Mouse (Mus musculus) adrenal gland, postnatal 25 days (tissue): ENCODE results near the gene Rtca. TPM values are rescaled to one million over a fixed set of nuclear protein-coding genes. Genes with fewer than 3 reads are reported as not detected.

Source experiments
- DNase-seq: peaks from one replicate; pipeline ENCODE4 v3.0.0; 2021; ENCODE audit warnings: mixed read lengths
- total RNA-seq: library from RNA; stranded (reverse); gene quantifications from 2 replicates; pipeline ENCODE4 v1.2.3, GENCODE M21; 2021

Rtca gene
- total RNA-seq, 1 experiment from 2014 or later: 29.5 TPM

GRCm38 (mm10) chr3:116476686-116477298 lies 31.2 kb downstream of the Rtca start:
- no peak for DNase-seq

- DNase-seq: peak; percentile 29
Observed at GRCm38 (mm10) chr3:116474602-116475001, 33.4 kb downstream of the Rtca start.

- no peak for DNase-seq
Observed at GRCm38 (mm10) chr3:116465709-116466108, 42.3 kb downstream of the Rtca start.

GRCm38 (mm10) chr3:116464318-116464717 lies 43.7 kb downstream of the Rtca start:
- no peak for DNase-seq

- no peak for DNase-seq
Observed at GRCm38 (mm10) chr3:116461053-116461452, 47.0 kb downstream of the Rtca start.

- no peak for DNase-seq
Observed at GRCm38 (mm10) chr3:116454529-116454928, 53.5 kb downstream of the Rtca start.

GRCm38 (mm10) chr3:116450741-116451140 lies 57.3 kb downstream of the Rtca start:
- no peak for DNase-seq

- DNase-seq: no peak
Observed at GRCm38 (mm10) chr3:116444327-116444726, 63.7 kb downstream of the Rtca start.

- DNase-seq: no peak
Observed at GRCm38 (mm10) chr3:116442788-116443187, 65.2 kb downstream of the Rtca start.

GRCm38 (mm10) chr3:116441518-116442205 lies 66.3 kb downstream of the Rtca start:
- DNase-seq: no peak

- DNase-seq: no peak
Observed at GRCm38 (mm10) chr3:116440066-116440997, 67.7 kb downstream of the Rtca start.

Other genes starting within 250 kb of the Rtca start
- gene Cdc14a, start 84.2 kb downstream of the Rtca start, total RNA-seq: 14.3 and 18.3 TPM in 2 replicates
- 71.6 and 76.0 TPM in 2 replicates for gene Dbt, start 4.9 kb upstream of the Rtca start, total RNA-seq
- 0.91 and 1.4 TPM in 2 replicates for gene Lrrc39, start 54.8 kb upstream of the Rtca start, total RNA-seq
- gene Sass6, start 86.8 kb upstream of the Rtca start, total RNA-seq: 3.5 and 4.7 TPM in 2 replicates
- gene Trmt13, start 106.4 kb upstream of the Rtca start, total RNA-seq: 17.9 and 18.9 TPM in 2 replicates
- gene Mfsd14a, start 154.5 kb upstream of the Rtca start, total RNA-seq: 60.3 and 68.2 TPM in 2 replicates
- gene Gm43191, start 173.1 kb upstream of the Rtca start, total RNA-seq: 0.61 TPM in 1 of 2 replicates, not detected in the other
- 24.5 and 29.5 TPM in 2 replicates for gene Slc35a3, start 204.6 kb upstream of the Rtca start, total RNA-seq